17 mouse cellular contexts compared by ENCODE assay signal in the genomic region with DNA sequence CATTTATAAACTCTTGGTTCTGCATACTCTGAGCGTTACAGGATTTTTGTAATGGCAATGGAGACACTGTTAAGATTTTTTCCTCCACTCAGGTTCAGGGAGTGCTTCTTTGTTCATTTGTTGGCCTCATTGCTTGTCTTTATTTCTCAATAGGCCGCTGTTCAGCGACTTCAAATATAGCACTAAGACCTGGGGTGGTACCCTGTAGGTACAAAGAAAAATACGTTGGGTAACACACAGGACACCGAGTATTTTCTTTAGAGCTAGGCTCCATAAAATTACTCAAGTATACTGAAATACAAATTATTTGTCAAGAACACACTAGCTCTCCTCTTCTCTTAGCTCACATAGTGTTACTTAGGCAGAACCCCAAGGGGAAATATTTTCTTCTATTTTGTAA. TPM values are rescaled to one million over a fixed set of nuclear protein-coding genes. Genes with fewer than 3 reads are reported as not detected.
A peak's percentile ranks its signal among the peaks of the same experiment; 100 is the strongest.
DNase-seq lines count a peak whose midpoint lies in the region; ATAC-seq and TF ChIP-seq lines count a peak whose summit lies in the region.
"Had no signal": no experiment of that assay in that cellular context is flagged by ENCODE, and none has a peak within 500 bp of the region (broad histone marks: within the 10 kb centered on the region; RNA-seq: fewer than 3 reads in every experiment).

No protein-coding gene starts in this region.

- TF ChIP-seq POLR2A in testis, adult 2 months (IDR thresholded peaks at IDR 0.05; ENCODE audit: control insufficient read depth, low read depth, low read length), result no peak

- H3K9ac ChIP-seq in hindbrain, postnatal 0 days (replicated peaks; ENCODE audit: low read length), result no peak overlapping the region
- H3K9ac ChIP-seq: liver, embryonic 15.5 days had no signal

- H3K9me3 ChIP-seq in hindbrain, postnatal 0 days (ENCODE audit: low read length), result no peaks in the 10 kb centered on the region
- H3K9me3 ChIP-seq: liver, embryonic 15.5 days had no signal

- no peaks in the 10 kb centered on the region; the same call in 1 of the 2 replicates for H3K27me3 ChIP-seq in testis, adult 2 months (ENCODE audit: control insufficient read depth, insufficient read depth, low read length)
- peaks cover 22% of the 10 kb centered on the region for H3K27me3 ChIP-seq in hindbrain, postnatal 0 days (ENCODE audit: insufficient read depth, low read length)

- H3K36me3 ChIP-seq in testis, adult 2 months (ENCODE audit: control insufficient read depth, insufficient read depth, low read length), result no peaks in the 10 kb centered on the region
- H3K36me3 ChIP-seq in hindbrain, postnatal 0 days (ENCODE audit: insufficient read depth, low read length), result no peaks in the 10 kb centered on the region
- H3K36me3 ChIP-seq: liver, embryonic 15.5 days had no signal

- H3K4me3 ChIP-seq in testis, adult 2 months (ENCODE audit: control insufficient read depth, low read depth, low read length), result peak overlapping the region; percentile 44; the same call in 1 of the 2 replicates
- no peak overlapping the region for H3K4me3 ChIP-seq in hindbrain, postnatal 0 days (ENCODE audit: low read length)
- H3K4me3 ChIP-seq: liver, embryonic 15.5 days; myocyte had no signal

- H3K4me2 ChIP-seq in hindbrain, postnatal 0 days (ENCODE audit: low read depth, low read length), result peak overlapping the region; percentile 21; the same call in 1 of the 2 replicates
- H3K4me2 ChIP-seq: heart, embryonic 11.5 days; liver, embryonic 15.5 days had no signal

- no peak overlapping the region for H3K27ac ChIP-seq in testis, adult 2 months (ENCODE audit: control insufficient read depth, insufficient read depth, low read depth, low read length)
- H3K27ac ChIP-seq in hindbrain, postnatal 0 days, result peak overlapping the region; percentile 76
- H3K27ac ChIP-seq: liver, embryonic 15.5 days had no signal

- peaks cover 29% of the 10 kb centered on the region for H3K4me1 ChIP-seq in testis, adult 2 months (ENCODE audit: control insufficient read depth, insufficient read depth, low read length)
- H3K4me1 ChIP-seq in hindbrain, postnatal 0 days (ENCODE audit: insufficient read depth, low read length), result no peaks in the 10 kb centered on the region
- H3K4me1 ChIP-seq: liver, embryonic 15.5 days had no signal

- DNase-seq in cerebellum, adult 8-10 months, result peak; percentile 32
- no peak for DNase-seq in cerebellum, adult 9-10 months
- DNase-seq in testis, postnatal 14 days (ENCODE audit: low spot score), result no peak
- no peak for DNase-seq in hindbrain, postnatal 0 days (ENCODE audit: low spot score)
- DNase-seq in retina, postnatal 1 day, result peak; percentile 36
- no peak for DNase-seq in urinary bladder, postnatal 10 days (ENCODE audit: low spot score)
- DNase-seq: adrenal gland, adult 8-10 months; heart, postnatal 4 days; kidney, adult 11 months; kidney, postnatal 10 days; thymus, adult 2 months had no signal

- WGBS in hindbrain, postnatal 0 days, result 54% methylated on average over 5 of the region's 5 CpGs

- TF ChIP-seq CTCF in testis, adult 2 months (IDR thresholded peaks at IDR 0.05; ENCODE audit: control insufficient read depth, insufficient read depth, insufficient replicate concordance, low read depth, low read length), result no peak
- no peak for TF ChIP-seq CTCF in hindbrain, postnatal 0 days (IDR thresholded peaks at IDR 0.05; ENCODE audit: low read depth)

- no peak for ATAC-seq in hindbrain, postnatal 0 days
- ATAC-seq in monocyte, adult 5-6 weeks (replicated peaks; ENCODE audit: insufficient number of reproducible peaks, low FRiP score, low TSS enrichment, poor library complexity, severe bottlenecking), result no peak
- ATAC-seq: lung, postnatal 0 days had no signal

RNA-seq across cellular contexts. Expression of a gene that starts 48.5 kb away (rescaled TPM):
- polyA plus RNA-seq in testis, adult 2 months (2012; rRNA removed), result 2.0 and 2.2 TPM in 2 replicates
- 13.3 and 17.4 TPM in 2 replicates for total RNA-seq in hindbrain, postnatal 0 days (2014; rRNA removed)
- polyA plus RNA-seq in hindbrain, postnatal 0 days (2015; fragmentation: Nextera tagmentation; extraction: Ambion mirVana), result 26.7 and 29.9 TPM in 2 replicates
- total RNA-seq in monocyte, adult 5-6 weeks (2017), result 2.7 to 3.4 TPM (median 3.4 TPM) in 3 replicates

Comparison
In these comparisons a context has a peak if more than half of its experiments do, and no peak if none do; other contexts are left out.
1. DNase-seq: peak in cerebellum, adult 8-10 months (single experiment) and retina, postnatal 1 day (single experiment); none in cerebellum, adult 9-10 months (single experiment), testis, postnatal 14 days (single experiment), hindbrain, postnatal 0 days (single experiment) and urinary bladder, postnatal 10 days (single experiment).